8 mouse cellular contexts compared by ENCODE assay signal in genomic region chr4:45163711-45164110, GRCm38 (mm10). TPM values are rescaled to one million over a fixed set of nuclear protein-coding genes. Genes with fewer than 3 reads are reported as not detected.
DNase-seq lines count a peak whose midpoint lies in the region; ATAC-seq and TF ChIP-seq lines count a peak whose summit lies in the region.

No protein-coding gene starts in this region.

- peak; percentile 60 to 73 for DNase-seq in cerebellum, postnatal 10 days
- no peak for DNase-seq in cerebellum, adult 11 months
- no peak for DNase-seq in left cerebral cortex, adult 2 months (ENCODE audit: extremely low spot score in 1 of 2, low spot score in 2 of 2)
- DNase-seq in left cerebral cortex, adult 18-20 months (ENCODE audit: low spot score in 2 of 2) = no peak
- DNase-seq in adrenal gland, postnatal 36 days = peak; percentile 22 to 46
- no peak for DNase-seq in spleen, postnatal 36 days (ENCODE audit: low spot score in 2 of 2)
- DNase-seq in thymus, postnatal 0 days (ENCODE audit: low spot score) = no peak

- intact Hi-C loops in left cerebral cortex, adult 2 months (cut with DNase I) = loop anchor here (1.0 kb wide), 1 partner anchor 117 kb away; no protein-coding TSS in a partner anchor

- no peak overlapping the region for H3K27ac ChIP-seq in left cerebral cortex, adult 2 months

- ATAC-seq in megakaryocyte-erythroid progenitor cell, adult 5-6 weeks (replicated peaks; ENCODE audit: low FRiP score, low TSS enrichment, poor library complexity, severe bottlenecking) = peak; percentile 76

- H3K4me3 ChIP-seq in left cerebral cortex, adult 2 months = no peak overlapping the region

- TF ChIP-seq CTCF in left cerebral cortex, adult 2 months (IDR thresholded peaks at IDR 0.05) = peak; percentile 61

RNA-seq across cellular contexts. Expression of gene Frmpd1, which starts 21.0 kb away (rescaled TPM):
- total RNA-seq in left cerebral cortex, adult 2 months (2021) = 10 to 100 TPM; 12.9 to 13.0 TPM
- total RNA-seq in left cerebral cortex, adult 18-20 months (2021) = 10 to 100 TPM in 1 of 2 experiments, 1 to 10 TPM in 1; 9.2 to 11.9 TPM
- total RNA-seq in adrenal gland, postnatal 36 days (2021) = 1 to 10 TPM; 3.0 to 3.7 TPM
- total RNA-seq in megakaryocyte-erythroid progenitor cell, adult 5-6 weeks (2014; fragmentation: Nextera tagmentation) = 0.72 TPM in 1 of 2 replicates, not detected in the other
- total RNA-seq in megakaryocyte-erythroid progenitor cell, adult 5-6 weeks (2017) = 0.30 TPM in 1 of 2 replicates, not detected in the other
- polyA plus RNA-seq in thymus, postnatal 0 days (2015; fragmentation: Nextera tagmentation; extraction: Ambion mirVana) = 0.14 and 0.26 TPM in 2 replicates

RNA-seq across cellular contexts. Expression of gene Tomm5, which starts 55.8 kb away (rescaled TPM):
- 10 to 100 TPM; 64.9 to 72.4 TPM for total RNA-seq in left cerebral cortex, adult 2 months (2021)
- total RNA-seq in left cerebral cortex, adult 18-20 months (2021) = 10 to 100 TPM; 68.7 to 79.6 TPM
- total RNA-seq in adrenal gland, postnatal 36 days (2021) = 100 to 1,000 TPM in 1 of 2 experiments, 10 to 100 TPM in 1; 90.2 to 110 TPM
- 384 and 535 TPM in 2 replicates for total RNA-seq in megakaryocyte-erythroid progenitor cell, adult 5-6 weeks (2014; fragmentation: Nextera tagmentation)
- 267 and 394 TPM in 2 replicates for total RNA-seq in megakaryocyte-erythroid progenitor cell, adult 5-6 weeks (2017)
- 308 and 318 TPM in 2 replicates for polyA plus RNA-seq in thymus, postnatal 0 days (2015; fragmentation: Nextera tagmentation; extraction: Ambion mirVana)

Comparison
In these comparisons a context has a peak if more than half of its experiments do, and no peak if none do; other contexts are left out.
1. DNase-seq: peak in cerebellum, postnatal 10 days (2 of 2) and adrenal gland, postnatal 36 days (2 of 2); none in cerebellum, adult 11 months (single experiment), left cerebral cortex, adult 2 months (0 of 2), left cerebral cortex, adult 18-20 months (0 of 2), spleen, postnatal 36 days (0 of 2) and thymus, postnatal 0 days (single experiment).